Mouse (Mus musculus) lung, postnatal 0 days (tissue): Measurements from ENCODE around the gene Prkch.

ENCODE experiments used
- CTCF ChIP-seq: IDR thresholded peaks from 2 replicates; pipeline ENCODE4 v1.5.1; 2016; ENCODE audit warnings: antibody characterized with exemption, mild to moderate bottlenecking
- EP300 ChIP-seq: IDR thresholded peaks from 2 replicates; pipeline ENCODE4 v1.6.1; 2016; ENCODE audit warnings: antibody characterized with exemption, mild to moderate bottlenecking, control low read depth

DNA sequence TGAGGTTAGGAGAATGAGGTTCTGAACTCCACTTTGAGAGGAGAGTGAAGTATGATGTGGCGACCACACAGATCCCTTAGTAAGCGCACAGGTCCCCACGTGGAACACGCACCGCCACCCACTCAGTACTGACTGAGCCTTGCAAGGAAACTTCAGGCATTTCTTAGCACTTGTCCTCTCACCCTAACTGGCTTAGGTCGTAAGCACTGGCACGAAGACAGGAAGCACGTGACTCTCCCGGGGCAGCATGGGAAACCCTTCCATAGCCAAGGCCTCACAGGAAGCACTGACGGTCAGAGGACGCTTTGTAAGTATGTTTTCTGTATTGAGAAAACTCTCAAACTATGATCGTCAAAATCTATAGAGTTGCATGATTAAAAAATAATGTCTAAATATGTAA lies 237.7 kb downstream of the Prkch start:
- TF ChIP-seq CTCF: no peak
- no peak for TF ChIP-seq EP300
